Mouse (Mus musculus): ENCODE data around the gene Ppil6.

GRCm38 (mm10) chr10:41558401-41558800, 68.2 kb downstream of the Ppil6 start:
- TF ChIP-seq POLR2A (IDR thresholded peaks at IDR 0.05; ENCODE audit: low read depth, low read length) = no peak
- TF ChIP-seq CTCF (IDR thresholded peaks at IDR 0.05; ENCODE audit: extremely low read depth, insufficient read depth, insufficient read length, insufficient replicate concordance) = no peak
